Mouse (Mus musculus): ENCODE results near the gene Spata31d1a. TPM values are rescaled to one million over a fixed set of nuclear protein-coding genes. Genes with fewer than 3 reads are reported as not detected.
A peak's percentile ranks its signal among the peaks of the same experiment; 100 is the strongest.

Gene Spata31d1a
- polyA plus RNA-seq, 1 experiment from 2014 or later: not detected

- no peaks in the 10 kb centered on the region for H3K27me3 ChIP-seq (ENCODE audit: insufficient read depth, low read length)
- H3K9ac ChIP-seq: no peak overlapping the region
- no peaks in the 10 kb centered on the region for H3K9me3 ChIP-seq (ENCODE audit: low read depth, low read length)
- H3K27ac ChIP-seq (ENCODE audit: low read depth): peak overlapping the region; percentile 42
- WGBS: 28% methylated on average over 11 of the region's 11 CpGs
- no peak for TF ChIP-seq CTCF (IDR thresholded peaks at IDR 0.05; ENCODE audit: low read depth)
- no peak for DNase-seq
- H3K4me2 ChIP-seq: peak overlapping the region; percentile 5; the same call in 1 of the 2 replicates
- ATAC-seq (ENCODE audit: insufficient read depth): peak; percentile 47; the same call in 1 of the 2 replicates
- H3K36me3 ChIP-seq (ENCODE audit: insufficient read depth): 0 out of 2 replicates have a peak, but pooled peaks cover 8% of the 10 kb centered on the region
- no peak overlapping the region for H3K4me3 ChIP-seq (ENCODE audit: low read depth, low read length)
- H3K4me1 ChIP-seq (ENCODE audit: insufficient read depth): no peaks in the 10 kb centered on the region
These were observed 41.5 kb downstream of the Spata31d1a start for GRCm38 (mm10) chr13:59668501-59669093.

GRCm38 (mm10) chr13:59667763-59668162, 42.4 kb downstream of the Spata31d1a start:
- no peak for TF ChIP-seq CTCF (IDR thresholded peaks at IDR 0.05; ENCODE audit: low read depth)
- Histone ChIP-seq H3K4me2 (no peak overlapping the region), H3K4me3 (ENCODE audit: low read depth, low read length) (no peak overlapping the region), H3K27me3 (ENCODE audit: insufficient read depth, low read length) (no peaks in the 10 kb centered on the region), H3K9me3 (ENCODE audit: low read depth, low read length) (no peaks in the 10 kb centered on the region), H3K4me1 (ENCODE audit: insufficient read depth) (no peaks in the 10 kb centered on the region), H3K9ac (no peak overlapping the region), H3K27ac (ENCODE audit: low read depth) (no peak overlapping the region), H3K36me3 (ENCODE audit: insufficient read depth) (peaks cover 14% of the 10 kb centered on the region; the same call in 1 of the 2 replicates)
- 88% methylated on average over 5 of the region's 5 CpGs for WGBS
- DNase-seq: no peak
- no peak for ATAC-seq (ENCODE audit: insufficient read depth)

GRCm38 (mm10) chr13:59663939-59664712, 46.0 kb downstream of the Spata31d1a start:
- H3K27ac ChIP-seq (ENCODE audit: low read depth): no peak overlapping the region
- no peaks in the 10 kb centered on the region for H3K4me1 ChIP-seq (ENCODE audit: insufficient read depth)
- H3K4me3 ChIP-seq (ENCODE audit: low read depth, low read length): no peak overlapping the region
- 86% methylated on average over 19 of the region's 19 CpGs for WGBS
- ATAC-seq (ENCODE audit: insufficient read depth): no peak
- H3K4me2 ChIP-seq: no peak overlapping the region
- no peak for TF ChIP-seq CTCF (IDR thresholded peaks at IDR 0.05; ENCODE audit: low read depth)
- no peaks in the 10 kb centered on the region for H3K9me3 ChIP-seq (ENCODE audit: low read depth, low read length)
- peaks cover 16% of the 10 kb centered on the region; the same call in 1 of the 2 replicates for H3K36me3 ChIP-seq (ENCODE audit: insufficient read depth)
- no peaks in the 10 kb centered on the region for H3K27me3 ChIP-seq (ENCODE audit: insufficient read depth, low read length)
- no peak overlapping the region for H3K9ac ChIP-seq
- DNase-seq: no peak

GRCm38 (mm10) chr13:59661966-59662365, 48.2 kb downstream of the Spata31d1a start:
- no peak overlapping the region for H3K9ac ChIP-seq
- DNase-seq (no peak), ATAC-seq (ENCODE audit: insufficient read depth) (no peak)
- H3K4me1 ChIP-seq (ENCODE audit: insufficient read depth): no peaks in the 10 kb centered on the region
- WGBS: 96% methylated on average over 12 of the region's 12 CpGs
- H3K9me3 ChIP-seq (ENCODE audit: low read depth, low read length): no peaks in the 10 kb centered on the region
- peaks cover 14% of the 10 kb centered on the region; the same call in 1 of the 2 replicates for H3K36me3 ChIP-seq (ENCODE audit: insufficient read depth)
- no peaks in the 10 kb centered on the region for H3K27me3 ChIP-seq (ENCODE audit: insufficient read depth, low read length)
- H3K27ac ChIP-seq (ENCODE audit: low read depth): no peak overlapping the region
- no peak overlapping the region for H3K4me2 ChIP-seq
- no peak overlapping the region for H3K4me3 ChIP-seq (ENCODE audit: low read depth, low read length)
- no peak for TF ChIP-seq CTCF (IDR thresholded peaks at IDR 0.05; ENCODE audit: low read depth)

- WGBS: 79% methylated on average over 8 of the region's 8 CpGs
- Histone ChIP-seq H3K27me3 (ENCODE audit: insufficient read depth, low read length) (no peaks in the 10 kb centered on the region), H3K27ac (ENCODE audit: low read depth) (no peak overlapping the region), H3K4me2 (no peak overlapping the region), H3K4me1 (ENCODE audit: insufficient read depth) (no peaks in the 10 kb centered on the region), H3K4me3 (ENCODE audit: low read depth, low read length) (no peak overlapping the region), H3K9ac (no peak overlapping the region), H3K36me3 (ENCODE audit: insufficient read depth) (peaks cover 13% of the 10 kb centered on the region; the same call in 1 of the 2 replicates), H3K9me3 (ENCODE audit: low read depth, low read length) (no peaks in the 10 kb centered on the region)
- ATAC-seq (ENCODE audit: insufficient read depth) (no peak), DNase-seq (no peak)
- no peak for TF ChIP-seq CTCF (IDR thresholded peaks at IDR 0.05; ENCODE audit: low read depth)
These were observed 48.7 kb downstream of the Spata31d1a start for GRCm38 (mm10) chr13:59661387-59661786.

GRCm38 (mm10) chr13:59660371-59660770, 49.8 kb downstream of the Spata31d1a start:
- WGBS: 91% methylated on average over 3 of the region's 3 CpGs

GRCm38 (mm10) chr13:59657781-59658180, 52.3 kb downstream of the Spata31d1a start:
- no peak for TF ChIP-seq CTCF (IDR thresholded peaks at IDR 0.05; ENCODE audit: low read depth)
- ATAC-seq (ENCODE audit: insufficient read depth) (no peak), DNase-seq (no peak)
- H3K9ac ChIP-seq: no peak overlapping the region
- H3K36me3 ChIP-seq (ENCODE audit: insufficient read depth): peaks cover 2% of the 10 kb centered on the region; the same call in 1 of the 2 replicates
- 79% methylated on average over 5 of the region's 5 CpGs for WGBS
- no peaks in the 10 kb centered on the region for H3K4me1 ChIP-seq (ENCODE audit: insufficient read depth)
- H3K27me3 ChIP-seq (ENCODE audit: insufficient read depth, low read length): no peaks in the 10 kb centered on the region
- no peak overlapping the region for H3K4me3 ChIP-seq (ENCODE audit: low read depth, low read length)
- no peak overlapping the region for H3K4me2 ChIP-seq
- H3K27ac ChIP-seq (ENCODE audit: low read depth): no peak overlapping the region
- no peaks in the 10 kb centered on the region for H3K9me3 ChIP-seq (ENCODE audit: low read depth, low read length)

More at GRCm38 (mm10) chr13:59660371-59660770, 49.8 kb downstream of the Spata31d1a start:
- Histone ChIP-seq H3K9me3 (ENCODE audit: low read depth, low read length) (no peaks in the 10 kb centered on the region), H3K27me3 (ENCODE audit: insufficient read depth, low read length) (no peaks in the 10 kb centered on the region), H3K36me3 (ENCODE audit: insufficient read depth) (peaks cover 13% of the 10 kb centered on the region; the same call in 1 of the 2 replicates), H3K4me1 (ENCODE audit: insufficient read depth) (no peaks in the 10 kb centered on the region), H3K9ac (no peak overlapping the region), H3K27ac (ENCODE audit: low read depth) (no peak overlapping the region), H3K4me2 (no peak overlapping the region), H3K4me3 (ENCODE audit: low read depth, low read length) (no peak overlapping the region)
- TF ChIP-seq CTCF (IDR thresholded peaks at IDR 0.05; ENCODE audit: low read depth): no peak
- no peak for ATAC-seq (ENCODE audit: insufficient read depth)
- no peak for DNase-seq
